Mouse (Mus musculus) adipocyte (in vitro differentiated cells): Measurements from ENCODE around the gene Selenom.

Experiments
- DNase-seq: peaks from one replicate; pipeline ENCODE4 v3.0.0-alpha.2; 2016; ENCODE audit warnings: low spot score

Selenom gene

GRCm38 (mm10) chr11:3530731-3531130 is 16.2 kb downstream of the Selenom start:
- no peak for DNase-seq

- no peak for DNase-seq
These were observed 17.1 kb downstream of the Selenom start for GRCm38 (mm10) chr11:3531634-3532033.

- DNase-seq: no peak
These were observed 17.8 kb downstream of the Selenom start for GRCm38 (mm10) chr11:3532101-3532931.

- DNase-seq: no peak
These were observed 19.0 kb downstream of the Selenom start for GRCm38 (mm10) chr11:3533406-3533932.

- DNase-seq: no peak
These were observed 20.5 kb downstream of the Selenom start for GRCm38 (mm10) chr11:3534956-3535355.

GRCm38 (mm10) chr11:3535406-3535986 is 21.0 kb downstream of the Selenom start:
- peak; percentile 93 for DNase-seq

- peak; percentile 30 for DNase-seq
These were observed 21.6 kb downstream of the Selenom start for GRCm38 (mm10) chr11:3536082-3536481.

- DNase-seq: no peak
These were observed 22.4 kb downstream of the Selenom start for GRCm38 (mm10) chr11:3536745-3537333.

GRCm38 (mm10) chr11:3537711-3538110 is 23.2 kb downstream of the Selenom start:
- no peak for DNase-seq

- no peak for DNase-seq
These were observed 23.9 kb downstream of the Selenom start for GRCm38 (mm10) chr11:3538341-3538740.

- DNase-seq: peak; percentile 94
These were observed 24.8 kb downstream of the Selenom start for GRCm38 (mm10) chr11:3539111-3539825.

- DNase-seq: no peak
These were observed 25.3 kb downstream of the Selenom start for GRCm38 (mm10) chr11:3539826-3540196.

- no peak for DNase-seq
These were observed 26.1 kb downstream of the Selenom start, which contains the start of gene Smtn for GRCm38 (mm10) chr11:3540451-3541085. Smtn (minus strand) TSS chr11:3540612.

GRCm38 (mm10) chr11:3541932-3542331 is 27.4 kb downstream of the Selenom start:
- DNase-seq: no peak

GRCm38 (mm10) chr11:3543001-3543400 is 28.5 kb downstream of the Selenom start:
- peak; percentile 56 for DNase-seq

GRCm38 (mm10) chr11:3544409-3544808 is 29.9 kb downstream of the Selenom start:
- no peak for DNase-seq

GRCm38 (mm10) chr11:3545531-3546241 is 31.2 kb downstream of the Selenom start:
- DNase-seq: peak; percentile 55

GRCm38 (mm10) chr11:3546242-3546562 is 31.7 kb downstream of the Selenom start:
- no peak for DNase-seq

- DNase-seq: no peak
These were observed 32.6 kb downstream of the Selenom start for GRCm38 (mm10) chr11:3547047-3547446.

GRCm38 (mm10) chr11:3547969-3548368 is 33.5 kb downstream of the Selenom start:
- DNase-seq: peak; percentile 22
